Mouse (Mus musculus): ENCODE measurements around the gene Tmem145. TPM values are rescaled to one million over a fixed set of nuclear protein-coding genes. Genes with fewer than 3 reads are reported as not detected.
"Not testable (repeated sequence)": the region's sequence is repeated elsewhere in the genome, so short reads cannot be mapped to it uniquely, and the experiment has no call there.

Tmem145 gene
- total RNA-seq, 2 experiments from 2014 or later, result not detected

DNA sequence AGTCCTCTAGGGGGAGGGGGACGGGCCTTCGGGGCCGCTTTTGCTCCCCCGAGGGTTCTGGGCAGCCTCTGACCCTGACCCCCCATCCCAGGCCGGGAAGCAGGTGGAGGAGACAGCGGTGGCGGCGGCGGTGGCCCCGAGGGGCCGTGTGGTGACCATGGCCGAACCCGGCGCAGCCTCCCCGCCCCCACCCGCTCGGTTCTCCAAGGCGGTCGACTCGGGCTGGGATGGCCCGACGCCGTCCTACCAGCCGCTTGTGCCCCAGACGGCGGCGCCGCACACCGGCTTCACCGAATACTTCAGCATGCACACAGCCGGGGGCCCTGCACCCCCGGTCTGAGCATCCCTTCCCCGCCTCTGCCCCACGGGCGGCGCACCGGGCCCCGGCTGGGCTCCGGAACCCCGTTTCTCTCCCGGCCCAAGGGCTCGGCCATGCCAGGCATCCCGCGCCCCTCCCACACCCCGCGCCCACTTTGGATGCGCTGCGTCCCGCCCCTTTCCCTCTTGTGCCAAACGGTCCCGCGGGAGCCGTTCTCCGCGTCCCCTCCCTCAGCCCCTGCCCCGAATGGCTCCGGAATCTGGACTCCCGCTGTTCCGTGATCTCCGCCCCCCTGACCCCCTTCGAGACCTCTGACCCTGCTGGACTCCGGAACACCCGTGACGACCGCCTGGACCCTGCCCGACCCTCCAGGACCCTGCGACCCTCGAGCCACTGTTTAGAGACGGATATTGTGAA, 9.6 kb downstream of the Tmem145 start:
- DNase-seq, result no peak
- intact Hi-C loops (cut with DNase I), result loop anchor here (2.0 to 5.0 kb wide), 4 partner anchors 33 to 238 kb away; no protein-coding TSS in a partner anchor

GRCm38 (mm10) chr7:25316532-25317445, 10.9 kb downstream of the Tmem145 start, which contains the start of gene Megf8:
Gene Megf8, plus strand, starts transcription at chr7:25317164.
- DNase-seq, result peak; percentile 98
- intact Hi-C loops (cut with DNase I), result loop anchor here (2.0 to 5.0 kb wide), 4 partner anchors 34 to 239 kb away; no protein-coding TSS in a partner anchor

DNA sequence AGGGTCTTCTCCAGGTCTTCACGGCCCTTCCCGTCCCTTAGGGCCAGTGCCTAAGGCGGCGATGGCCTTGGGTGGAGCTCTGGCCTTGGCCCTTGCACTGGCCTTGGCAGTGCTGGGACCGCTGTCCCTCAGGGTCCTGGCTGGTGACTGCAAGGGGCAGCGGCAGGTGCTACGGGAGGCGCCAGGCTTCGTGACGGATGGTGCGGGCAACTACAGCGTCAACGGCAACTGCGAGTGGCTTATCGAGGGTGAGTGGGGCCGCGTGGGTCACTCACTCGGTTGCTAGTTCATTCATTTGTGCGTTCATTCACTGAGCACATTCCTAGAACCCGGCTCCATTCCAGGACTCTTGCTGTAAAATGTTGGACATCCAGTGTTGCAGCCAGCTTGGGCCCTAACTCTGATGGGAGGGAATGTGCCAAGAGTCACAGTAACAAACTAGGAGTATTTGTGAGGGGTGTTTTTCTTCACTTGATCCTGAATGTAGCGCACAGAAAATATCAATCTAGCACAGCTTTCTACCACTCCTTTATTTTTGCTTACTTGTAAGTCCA, 11.6 kb downstream of the Tmem145 start:
- intact Hi-C loops (cut with DNase I), result loop anchor here (2.0 to 5.0 kb wide), 4 partner anchors 35 to 240 kb away; no protein-coding TSS in a partner anchor
- DNase-seq, result peak; percentile 20 to 21

- intact Hi-C loops (cut with DNase I), result no loop called here
- peak; percentile 34 to 42 for DNase-seq
Observed at GRCm38 (mm10) chr7:25322058-25322484, 16.2 kb downstream of the Tmem145 start.

DNA sequence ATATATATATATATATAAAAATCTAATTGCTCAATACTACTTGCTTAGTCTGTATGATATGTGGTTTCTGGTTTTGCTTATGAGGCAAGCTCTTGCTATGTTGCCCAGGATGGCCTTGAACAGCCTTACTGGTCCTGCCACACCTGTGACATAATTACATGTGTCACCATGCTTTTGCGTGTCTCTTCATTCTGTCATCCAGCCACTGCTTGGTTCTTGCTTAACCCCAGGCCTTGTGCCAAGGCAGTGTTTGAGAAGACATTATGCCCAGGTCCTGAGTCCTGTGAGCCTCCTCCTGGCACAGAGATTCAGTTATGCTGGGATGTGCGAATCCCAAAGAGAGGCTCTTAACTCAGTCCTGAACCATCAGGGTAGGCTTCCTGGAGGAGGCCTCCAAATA, 17.3 kb downstream of the Tmem145 start:
- intact Hi-C loops (cut with DNase I), result no loop called here
- no peak for DNase-seq

DNA sequence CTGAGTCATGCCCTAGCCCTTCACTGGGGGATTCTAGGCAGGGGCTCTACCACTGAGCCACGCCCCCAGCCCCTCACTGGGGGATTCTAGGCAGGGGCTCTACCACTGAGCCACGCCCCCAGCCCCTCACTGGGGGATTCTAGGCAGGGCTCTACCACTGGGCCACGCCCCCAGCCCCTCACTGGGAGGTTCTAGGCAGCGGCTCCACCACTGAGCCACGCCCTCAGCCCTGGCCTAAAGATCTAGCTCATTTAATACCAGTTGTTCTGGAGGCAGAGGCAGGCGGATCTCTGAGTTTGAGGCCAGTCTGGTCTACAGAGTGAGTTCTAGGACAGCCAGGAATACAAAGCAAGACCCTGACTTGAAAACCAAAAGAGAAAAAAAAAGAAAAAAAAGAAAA, 19.5 kb downstream of the Tmem145 start:
- DNase-seq; intact Hi-C loops (cut with DNase I): not testable (repeated sequence)

- no peak for DNase-seq
- intact Hi-C loops (cut with DNase I), result no loop called here
Observed at GRCm38 (mm10) chr7:25326233-25326632, 20.3 kb downstream of the Tmem145 start.

DNA sequence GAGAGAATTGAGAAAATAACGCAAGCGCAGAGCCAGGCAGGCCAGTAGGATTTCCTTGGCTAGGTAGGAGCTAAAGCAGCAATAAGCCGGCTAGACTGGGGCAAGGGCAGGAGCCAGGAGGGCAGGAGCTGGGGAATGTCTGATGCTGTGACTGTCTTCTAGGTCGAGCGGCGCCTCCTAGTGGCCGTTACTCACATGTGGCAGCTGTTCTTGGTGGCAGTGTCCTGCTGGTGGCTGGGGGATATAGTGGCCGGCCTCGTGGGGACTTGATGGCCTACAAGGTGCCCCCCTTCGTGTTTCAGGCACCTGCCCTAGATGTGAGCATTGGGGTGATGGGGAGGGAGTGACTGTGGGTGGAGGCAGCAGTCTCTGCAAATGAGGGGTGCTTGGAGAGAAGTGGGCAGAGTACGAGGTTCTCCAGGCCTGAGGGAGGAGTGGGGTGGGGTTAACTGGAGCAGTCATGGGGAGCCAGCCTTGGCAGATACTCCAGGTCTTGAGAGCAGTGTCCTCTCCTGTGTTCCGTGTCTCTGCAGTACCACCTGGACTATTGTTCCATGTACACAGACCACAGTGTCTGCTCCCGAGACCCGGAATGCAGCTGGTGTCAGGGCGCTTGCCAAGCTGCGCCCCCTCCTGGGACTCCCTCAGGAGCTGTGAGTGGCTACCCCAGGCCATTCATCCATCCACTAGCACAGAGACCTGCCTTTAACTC, 27.8 kb downstream of the Tmem145 start:
- intact Hi-C loops (cut with DNase I), result loop anchor here (1.0 to 10.0 kb wide), 2 partner anchors 200 to 229 kb away; no protein-coding TSS in a partner anchor
- DNase-seq, result peak; percentile 74 to 83

- intact Hi-C loops (cut with DNase I), result loop anchor here (10.0 kb wide), 1 partner anchor 230 kb away; no protein-coding TSS in a partner anchor
- DNase-seq, result no peak
Observed at GRCm38 (mm10) chr7:25334472-25334871, 28.6 kb downstream of the Tmem145 start.

DNA sequence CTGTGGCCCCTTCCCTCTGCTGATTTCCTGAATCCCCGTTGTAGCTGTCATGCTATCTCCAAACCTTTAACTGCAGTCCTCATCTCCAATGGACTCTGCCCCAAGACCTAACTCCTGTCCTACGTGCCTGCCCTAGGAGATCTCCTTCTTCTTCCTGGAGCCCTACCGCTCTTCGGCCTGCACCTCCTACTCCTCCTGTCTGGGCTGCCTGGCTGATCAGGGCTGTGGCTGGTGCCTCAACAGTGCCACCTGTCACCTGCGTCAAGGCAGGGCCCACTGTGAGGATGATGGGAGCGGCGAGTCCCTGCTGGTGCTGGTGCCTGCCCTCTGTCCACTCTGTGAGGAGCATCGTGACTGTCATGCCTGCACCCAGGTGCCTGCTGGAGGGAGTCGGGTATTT, 33.4 kb downstream of the Tmem145 start:
- intact Hi-C loops (cut with DNase I), result loop anchor here (10.0 kb wide), 1 partner anchor 235 kb away; no protein-coding TSS in a partner anchor
- no peak for DNase-seq

GRCm38 (mm10) chr7:25341000-25341784, 35.3 kb downstream of the Tmem145 start:
- DNase-seq, result no peak
- intact Hi-C loops (cut with DNase I), result no loop called here

DNA sequence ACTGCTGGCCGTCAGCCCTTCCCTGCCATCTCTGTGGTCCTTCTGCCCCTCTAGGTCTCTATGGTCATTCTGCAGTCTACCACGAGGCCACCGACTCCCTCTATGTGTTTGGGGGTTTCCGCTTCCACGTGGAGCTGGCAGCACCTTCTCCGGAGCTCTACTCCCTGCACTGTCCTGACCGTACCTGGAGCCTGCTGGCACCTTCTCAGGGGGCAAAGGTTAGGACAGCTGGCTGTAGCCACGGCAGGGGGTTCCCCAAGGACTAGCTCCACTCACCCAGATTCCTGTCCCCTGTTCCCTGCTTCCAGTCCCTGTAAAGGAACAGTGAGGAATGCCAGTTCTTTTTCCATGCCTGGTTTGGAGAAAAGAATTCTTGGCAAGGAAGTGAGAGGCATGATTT, 43.0 kb downstream of the Tmem145 start:
- no peak for DNase-seq
- intact Hi-C loops (cut with DNase I), result no loop called here

DNA sequence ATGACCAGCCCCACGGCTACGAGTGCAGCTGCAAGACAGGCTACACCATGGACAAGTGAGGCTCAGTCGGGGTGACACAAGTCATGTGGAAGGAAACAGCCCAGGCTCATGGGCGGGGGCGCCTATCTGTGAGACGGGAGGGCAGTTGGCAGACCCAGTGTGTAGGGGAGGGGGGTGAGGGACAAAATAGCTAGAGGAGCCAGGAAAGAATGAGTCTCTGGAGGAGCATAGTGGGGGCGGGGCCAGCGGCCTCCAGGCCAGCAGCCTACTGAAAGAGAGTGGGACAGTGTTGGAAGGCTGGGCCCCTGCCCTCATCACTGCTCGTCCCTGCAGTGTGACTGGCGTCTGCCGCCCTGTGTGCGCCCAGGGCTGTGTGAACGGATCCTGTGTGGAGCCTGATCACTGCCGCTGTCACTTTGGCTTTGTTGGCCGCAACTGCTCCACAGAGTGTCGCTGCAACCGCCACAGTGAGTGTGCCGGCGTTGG, 52.9 kb downstream of the Tmem145 start:
- DNase-seq, result peak; percentile 51 to 63
- intact Hi-C loops (cut with DNase I), result no loop called here

DNA sequence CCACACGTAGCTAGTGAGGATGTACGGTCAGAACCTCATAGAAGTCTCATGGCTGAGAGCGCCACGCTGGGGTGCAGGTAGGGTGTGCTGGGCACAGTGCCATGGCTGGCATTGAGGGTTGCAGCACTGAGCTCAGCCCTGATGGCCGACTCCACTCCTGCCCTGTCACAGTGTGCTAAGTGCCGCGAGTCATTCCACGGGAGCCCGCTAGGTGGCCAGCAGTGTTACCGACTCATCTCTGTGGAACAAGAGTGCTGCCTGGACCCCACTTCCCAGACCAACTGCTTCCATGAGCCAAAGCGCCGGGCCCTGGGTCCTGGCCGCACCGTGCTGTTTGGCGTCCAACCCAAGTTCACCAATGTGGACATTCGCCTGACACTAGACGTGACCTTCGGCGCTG, 57.2 kb downstream of the Tmem145 start:
- peak in 1 of 2 experiments; percentile 42 for DNase-seq
- intact Hi-C loops (cut with DNase I), result no loop called here

GRCm38 (mm10) chr7:25363632-25364031, 57.7 kb downstream of the Tmem145 start:
- DNase-seq, result no peak
- intact Hi-C loops (cut with DNase I), result no loop called here
